Mouse (Mus musculus): Measurements from ENCODE around the gene Hoxc8.

- TF ChIP-seq POLR2A (IDR thresholded peaks at IDR 0.05; ENCODE audit: borderline replicate concordance, control insufficient read depth, low read depth, low read length) (no peak), CTCF (IDR thresholded peaks at IDR 0.05; ENCODE audit: control insufficient read depth, insufficient read depth, low read length) (no peak)
Measured at GRCm38 (mm10) chr15:103024131-103024530, 33.7 kb downstream of the Hoxc8 start.

All from bone marrow, adult 2 months (tissue).